Mouse (Mus musculus): ENCODE data around the gene H2-M11. TPM values are rescaled to one million over a fixed set of nuclear protein-coding genes. Genes with fewer than 3 reads are reported as not detected.

H2-M11 gene
- not detected in 2 replicates for polyA plus RNA-seq (2012; rRNA removed)

DNA sequence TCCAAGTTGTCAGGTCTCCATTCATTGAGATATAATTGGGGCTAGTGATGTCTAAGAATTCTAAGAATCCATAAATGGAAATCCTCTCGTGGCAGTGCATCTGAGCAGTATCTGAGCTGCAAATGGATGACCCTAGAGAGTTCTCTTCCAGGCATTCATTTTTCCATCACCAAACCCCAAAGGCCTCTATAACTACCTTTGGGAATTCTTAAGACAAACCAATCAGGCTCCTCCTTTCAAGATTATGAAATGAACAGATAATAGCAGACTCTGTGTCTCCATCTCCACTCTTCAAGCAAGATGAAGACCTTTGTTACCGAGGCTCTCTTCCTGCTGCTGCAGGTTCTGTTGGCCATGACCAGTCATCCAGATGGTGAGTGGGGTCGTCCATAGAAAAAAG, at the start of gene H2-M11:
TSS of gene H2-M11 (plus strand) at position 301 of the 400 bp plus-strand sequence.
- WGBS = 60% methylated on average over 3 of the region's 3 CpGs
- Histone ChIP-seq H3K27me3 (replicated peaks; ENCODE audit: control insufficient read depth, insufficient read depth, low read length) (no peaks in the 10 kb centered on the region), H3K4me3 (ENCODE audit: insufficient read depth, low read depth, low read length) (no peak within 1 kb of the TSS), H3K36me3 (ENCODE audit: control insufficient read depth, insufficient read depth, low read length) (no peaks in the 10 kb centered on the region), H3K27ac (ENCODE audit: insufficient read depth, low read depth, low read length) (no peak within 1 kb of the TSS), H3K4me1 (ENCODE audit: control insufficient read depth, insufficient read depth, low read length) (no peaks in the 10 kb centered on the region)
- DNase-seq = no peak
- TF ChIP-seq POLR2A (IDR thresholded peaks at IDR 0.05; ENCODE audit: low read depth, low read length) (no peak), CTCF (conservative IDR thresholded peaks at IDR 0.05; ENCODE audit: insufficient read depth, insufficient read length, low read depth, low read length) (no peak)

- H3K4me1 ChIP-seq (ENCODE audit: control insufficient read depth, insufficient read depth, low read length) = no peaks in the 10 kb centered on the region
- H3K27ac ChIP-seq (ENCODE audit: insufficient read depth, low read depth, low read length) = no peak overlapping the region
- H3K36me3 ChIP-seq (ENCODE audit: control insufficient read depth, insufficient read depth, low read length) = no peaks in the 10 kb centered on the region
- H3K4me3 ChIP-seq (ENCODE audit: insufficient read depth, low read depth, low read length) = no peak overlapping the region
- no peak for TF ChIP-seq POLR2A (IDR thresholded peaks at IDR 0.05; ENCODE audit: low read depth, low read length)
- no peak for TF ChIP-seq CTCF (conservative IDR thresholded peaks at IDR 0.05; ENCODE audit: insufficient read depth, insufficient read length, low read depth, low read length)
- no peaks in the 10 kb centered on the region for H3K27me3 ChIP-seq (replicated peaks; ENCODE audit: control insufficient read depth, insufficient read depth, low read length)
- WGBS = 50% methylated on average over 1 of the region's 1 CpGs
- no peak for DNase-seq
Measured at GRCm38 (mm10) chr17:36500435-36500834, 46.4 kb upstream of the H2-M11 start.

DNA sequence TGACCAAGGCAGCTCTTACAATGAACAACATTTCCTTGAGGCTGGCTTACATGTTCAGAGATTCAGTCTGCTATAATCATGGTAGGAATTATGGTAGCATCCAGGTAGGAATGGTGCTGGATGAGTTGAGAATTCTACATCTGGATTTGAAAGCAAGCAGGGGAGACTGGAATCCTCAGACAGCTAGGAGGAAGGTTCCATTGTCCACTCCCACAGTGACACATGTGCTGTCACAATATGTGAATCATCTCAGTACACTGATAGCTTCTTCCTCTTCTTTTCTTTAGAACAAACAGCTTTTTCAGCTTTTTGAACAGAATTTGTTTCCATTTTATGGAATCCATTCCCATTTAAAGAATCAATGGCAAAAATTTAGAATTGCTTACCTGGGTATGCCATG, 43.0 kb upstream of the H2-M11 start:
- Histone ChIP-seq H3K27me3 (replicated peaks; ENCODE audit: control insufficient read depth, insufficient read depth, low read length) (no peaks in the 10 kb centered on the region), H3K27ac (ENCODE audit: insufficient read depth, low read depth, low read length) (no peak overlapping the region), H3K36me3 (ENCODE audit: control insufficient read depth, insufficient read depth, low read length) (no peaks in the 10 kb centered on the region), H3K4me3 (ENCODE audit: insufficient read depth, low read depth, low read length) (no peak overlapping the region), H3K4me1 (ENCODE audit: control insufficient read depth, insufficient read depth, low read length) (no peaks in the 10 kb centered on the region)
- DNase-seq = no peak
- TF ChIP-seq POLR2A (IDR thresholded peaks at IDR 0.05; ENCODE audit: low read depth, low read length) = no peak
- no peak for TF ChIP-seq CTCF (conservative IDR thresholded peaks at IDR 0.05; ENCODE audit: insufficient read depth, insufficient read length, low read depth, low read length)

Other genes starting within 250 kb of the H2-M11 start
- not detected in 2 replicates for gene H2-M10.1, start 220.9 kb upstream of the H2-M11 start, polyA plus RNA-seq (2012; rRNA removed)
- not detected in 2 replicates for gene H2-M10.3, start 178.7 kb upstream of the H2-M11 start, polyA plus RNA-seq (2012; rRNA removed)
- gene H2-M10.4, start 84.7 kb upstream of the H2-M11 start, polyA plus RNA-seq (2012; rRNA removed) = not detected in 2 replicates
- gene H2-M9, start 95.6 kb downstream of the H2-M11 start, polyA plus RNA-seq (2012; rRNA removed) = not detected in 2 replicates
- gene H2-M1, start 125.1 kb downstream of the H2-M11 start, polyA plus RNA-seq (2012; rRNA removed) = not detected in 2 replicates
- not detected in 2 replicates for gene H2-M10.5, start 225.8 kb downstream of the H2-M11 start, polyA plus RNA-seq (2012; rRNA removed)